Mouse (Mus musculus): Measurements from ENCODE around the gene Il31.

GRCm38 (mm10) chr5:123444849-123445334 is 44.4 kb downstream of the Il31 start:
- TF ChIP-seq CTCF (IDR thresholded peaks at IDR 0.05; ENCODE audit: extremely low read depth, insufficient read depth, insufficient read length, insufficient replicate concordance) (no peak), POLR2A (IDR thresholded peaks at IDR 0.05; ENCODE audit: low read depth, low read length) (no peak)

Measured in spleen, adult 2 months (tissue).